In the genomic region with DNA sequence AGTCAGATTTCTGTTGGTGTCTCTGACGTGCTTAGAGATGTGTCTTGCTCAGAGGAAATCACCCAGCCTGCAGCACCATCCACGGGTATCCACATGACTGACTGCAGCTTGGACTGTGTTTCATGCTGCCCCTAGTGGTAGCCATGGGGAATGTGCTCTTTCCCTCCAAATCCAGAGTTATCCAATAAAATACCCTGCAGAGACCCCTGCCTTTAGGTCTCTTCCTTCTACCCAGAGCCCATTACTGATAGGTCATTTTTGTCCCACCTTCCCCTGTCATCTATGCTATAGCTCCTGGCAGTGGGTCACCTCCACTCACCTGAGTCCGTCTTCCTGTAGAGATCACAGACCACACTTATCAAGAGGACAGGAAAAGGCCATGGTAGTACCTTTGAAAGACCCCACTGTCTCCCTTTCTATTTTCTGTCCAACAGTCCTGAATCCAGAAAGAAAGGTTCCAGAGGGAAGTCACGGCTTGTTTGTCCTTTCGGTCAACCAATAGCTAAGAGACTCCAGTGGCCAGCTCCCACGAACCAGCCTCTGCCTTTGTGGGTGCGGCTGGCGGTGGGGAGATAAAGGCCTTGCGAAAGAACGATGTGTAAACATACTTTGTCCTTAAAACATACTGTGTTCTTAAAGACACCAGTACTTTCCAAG, we compare ENCODE assay signal across 8 mouse cellular contexts. TPM values are rescaled to one million over a fixed set of nuclear protein-coding genes. Genes with fewer than 3 reads are reported as not detected.
DNase-seq lines count a peak whose midpoint lies in the region; ATAC-seq lines count a peak whose summit lies in the region.

No protein-coding gene starts in this region.

- H3K4me1 ChIP-seq in hindbrain, embryonic 11.5 days (replicated peaks; ENCODE audit: control insufficient read depth, insufficient read depth, low read length) = no peaks in the 10 kb centered on the region
- peaks cover 13% of the 10 kb centered on the region for H3K4me1 ChIP-seq in limb, embryonic 10.5 days
- peaks cover 14% of the 10 kb centered on the region for H3K4me1 ChIP-seq in midbrain, embryonic 10.5 days

- H3K9ac ChIP-seq in hindbrain, embryonic 11.5 days (ENCODE audit: low read depth, low read length) = no peak overlapping the region

- H3K27me3 ChIP-seq in hindbrain, embryonic 11.5 days (ENCODE audit: control insufficient read depth, insufficient read depth, low read length) = no peaks in the 10 kb centered on the region
- H3K27me3 ChIP-seq in limb, embryonic 10.5 days (ENCODE audit: low read depth, poor library complexity, severe bottlenecking) = no peaks in the 10 kb centered on the region
- H3K27me3 ChIP-seq in midbrain, embryonic 10.5 days (ENCODE audit: low read depth, poor library complexity, severe bottlenecking) = no peaks in the 10 kb centered on the region

- no peak overlapping the region for H3K4me2 ChIP-seq in hindbrain, embryonic 11.5 days (replicated peaks; ENCODE audit: low read depth, low read length)

- H3K9me3 ChIP-seq in hindbrain, embryonic 11.5 days (ENCODE audit: control insufficient read depth, low read length) = no peaks in the 10 kb centered on the region
- H3K9me3 ChIP-seq in limb, embryonic 10.5 days (replicated peaks) = no peaks in the 10 kb centered on the region
- H3K9me3 ChIP-seq in midbrain, embryonic 10.5 days (replicated peaks) = no peaks in the 10 kb centered on the region

- no peak overlapping the region for H3K4me3 ChIP-seq in hindbrain, embryonic 11.5 days (ENCODE audit: low read depth, low read length)
- no peak overlapping the region for H3K4me3 ChIP-seq in limb, embryonic 10.5 days
- no peak overlapping the region for H3K4me3 ChIP-seq in midbrain, embryonic 10.5 days

- H3K27ac ChIP-seq in hindbrain, embryonic 11.5 days (ENCODE audit: low read depth, low read length) = no peak overlapping the region
- no peak overlapping the region for H3K27ac ChIP-seq in limb, embryonic 10.5 days
- H3K27ac ChIP-seq in midbrain, embryonic 10.5 days (replicated peaks) = no peak overlapping the region; the same call in 1 of the 2 replicates

- peak; percentile 27 to 42 for DNase-seq in left cerebral cortex, adult 18-20 months (ENCODE audit: low spot score in 2 of 2)
- no peak for DNase-seq in left cerebral cortex, adult 11 months (ENCODE audit: low spot score)
- peak; percentile 28 for DNase-seq in WW6 (ENCODE audit: low read depth, low spot score)
- peak; percentile 68 for DNase-seq in hindbrain, embryonic 11.5 days (ENCODE audit: low spot score)
- peak; percentile 54 for DNase-seq in limb, embryonic 10.5 days (ENCODE audit: low spot score)
- DNase-seq in midbrain, embryonic 10.5 days (ENCODE audit: low spot score) = peak; percentile 53
- peak; percentile 74 for DNase-seq in testis, postnatal 10 days (ENCODE audit: low spot score)

- peak; percentile 79 for ATAC-seq in erythroblast, adult 5-6 weeks (replicated peaks; ENCODE audit: low FRiP score, poor library complexity, severe bottlenecking)
- ATAC-seq in hindbrain, embryonic 11.5 days (ENCODE audit: low FRiP score) = peak; percentile 55

- WGBS in hindbrain, embryonic 11.5 days = 61% methylated on average over 10 of the region's 10 CpGs
- WGBS in limb, embryonic 10.5 days = 69% methylated on average over 10 of the region's 10 CpGs
- WGBS in midbrain, embryonic 10.5 days = 59% methylated on average over 10 of the region's 10 CpGs

- peaks cover 17% of the 10 kb centered on the region for H3K36me3 ChIP-seq in hindbrain, embryonic 11.5 days (ENCODE audit: control insufficient read depth, insufficient read depth, low read length)
- peaks cover 50% of the 10 kb centered on the region for H3K36me3 ChIP-seq in limb, embryonic 10.5 days
- H3K36me3 ChIP-seq in midbrain, embryonic 10.5 days = peaks cover 51% of the 10 kb centered on the region

RNA-seq across cellular contexts. Expression of a gene that starts 18.7 kb away (rescaled TPM):
- total RNA-seq in left cerebral cortex, adult 18-20 months (2021) = 10 to 100 TPM; 32.2 to 32.6 TPM
- 1.7 and 12.1 TPM in 2 replicates for total RNA-seq in erythroblast, adult 5-6 weeks (2015; ENCODE audit: low replicate concordance)
- 9.3 and 18.5 TPM in 2 replicates for total RNA-seq in erythroblast, adult 5-6 weeks (2017; ENCODE audit: low replicate concordance)
- polyA plus RNA-seq in hindbrain, embryonic 11.5 days (2014; fragmentation: Nextera tagmentation; extraction: Ambion mirVana) = 5.7 and 5.8 TPM in 2 replicates
- 2.4 and 3.2 TPM in 2 replicates for polyA plus RNA-seq in limb, embryonic 10.5 days (2016; fragmentation: Nextera tagmentation; extraction: Ambion mirVana)
- polyA plus RNA-seq in midbrain, embryonic 10.5 days (2016; fragmentation: Nextera tagmentation; extraction: Ambion mirVana) = 5.5 and 5.8 TPM in 2 replicates

RNA-seq across cellular contexts. Expression of a gene that starts 41.5 kb away (rescaled TPM):
- 100 to 1,000 TPM; 112 to 119 TPM for total RNA-seq in left cerebral cortex, adult 18-20 months (2021)
- total RNA-seq in erythroblast, adult 5-6 weeks (2015; ENCODE audit: low replicate concordance) = 5.2 and 9.0 TPM in 2 replicates
- total RNA-seq in erythroblast, adult 5-6 weeks (2017; ENCODE audit: low replicate concordance) = 4.6 and 5.8 TPM in 2 replicates
- polyA plus RNA-seq in hindbrain, embryonic 11.5 days (2014; fragmentation: Nextera tagmentation; extraction: Ambion mirVana) = 62.9 and 63.9 TPM in 2 replicates
- polyA plus RNA-seq in limb, embryonic 10.5 days (2016; fragmentation: Nextera tagmentation; extraction: Ambion mirVana) = 158 TPM in 2 replicates
- 207 and 236 TPM in 2 replicates for polyA plus RNA-seq in midbrain, embryonic 10.5 days (2016; fragmentation: Nextera tagmentation; extraction: Ambion mirVana)

RNA-seq across cellular contexts. Expression of a gene that starts 58.6 kb away (rescaled TPM):
- total RNA-seq in left cerebral cortex, adult 18-20 months (2021) = 10 to 100 TPM in 1 of 2 experiments, 1 to 10 TPM in 1; 9.6 to 10.2 TPM
- 263 and 307 TPM in 2 replicates for total RNA-seq in erythroblast, adult 5-6 weeks (2015; ENCODE audit: low replicate concordance)
- 530 and 535 TPM in 2 replicates for total RNA-seq in erythroblast, adult 5-6 weeks (2017; ENCODE audit: low replicate concordance)
- polyA plus RNA-seq in hindbrain, embryonic 11.5 days (2014; fragmentation: Nextera tagmentation; extraction: Ambion mirVana) = 35.7 and 35.9 TPM in 2 replicates
- polyA plus RNA-seq in limb, embryonic 10.5 days (2016; fragmentation: Nextera tagmentation; extraction: Ambion mirVana) = 39.2 and 41.5 TPM in 2 replicates
- 34.6 and 35.6 TPM in 2 replicates for polyA plus RNA-seq in midbrain, embryonic 10.5 days (2016; fragmentation: Nextera tagmentation; extraction: Ambion mirVana)

RNA-seq across cellular contexts. Expression of a gene that starts 58.6 kb away (rescaled TPM):
- total RNA-seq in left cerebral cortex, adult 18-20 months (2021) = 1 to 10 TPM; 1.0 to 1.1 TPM
- total RNA-seq in erythroblast, adult 5-6 weeks (2015; ENCODE audit: low replicate concordance) = not detected in 2 replicates
- not detected in 2 replicates for total RNA-seq in erythroblast, adult 5-6 weeks (2017; ENCODE audit: low replicate concordance)
- polyA plus RNA-seq in hindbrain, embryonic 11.5 days (2014; fragmentation: Nextera tagmentation; extraction: Ambion mirVana) = 0.91 and 1.1 TPM in 2 replicates
- 2.3 TPM in 2 replicates for polyA plus RNA-seq in limb, embryonic 10.5 days (2016; fragmentation: Nextera tagmentation; extraction: Ambion mirVana)
- polyA plus RNA-seq in midbrain, embryonic 10.5 days (2016; fragmentation: Nextera tagmentation; extraction: Ambion mirVana) = 1.4 and 2.0 TPM in 2 replicates
